24 mouse cellular contexts compared by ENCODE assay signal in the genomic region with DNA sequence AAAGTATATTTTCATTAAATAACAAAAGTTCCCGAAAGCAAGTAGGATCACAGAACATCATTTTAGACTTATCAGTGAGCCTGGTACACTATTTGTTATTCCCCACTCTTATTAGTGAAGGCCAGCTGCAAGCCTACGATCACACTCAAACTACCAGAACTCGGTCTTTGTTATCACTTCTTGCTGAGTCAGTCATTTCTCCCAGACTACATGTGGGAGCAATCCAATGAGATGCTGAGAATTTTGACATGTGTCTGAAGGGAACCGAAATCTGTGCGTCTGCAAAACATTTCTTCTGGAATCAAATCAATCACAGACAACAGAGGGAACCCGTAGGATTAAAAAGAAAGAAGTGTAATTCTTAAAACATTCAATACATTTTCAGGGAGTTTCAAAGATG.
"Had no signal": no experiment of that assay in that cellular context is flagged by ENCODE, and none has a peak within 500 bp of the region (broad histone marks: within the 10 kb centered on the region; RNA-seq: fewer than 3 reads in every experiment).

No protein-coding gene starts in this region.

- H3K4me3 ChIP-seq: heart, adult 2 months; heart, embryonic 13.5 days; heart, embryonic 15.5 days; hindbrain, embryonic 13.5 days; hindbrain, embryonic 15.5 days; kidney, embryonic 15.5 days; limb, embryonic 13.5 days had no signal

- H3K9ac ChIP-seq: heart, embryonic 13.5 days; heart, embryonic 15.5 days; hindbrain, embryonic 13.5 days; hindbrain, embryonic 15.5 days; kidney, embryonic 15.5 days; limb, embryonic 13.5 days had no signal

- H3K27me3 ChIP-seq: heart, embryonic 13.5 days; heart, embryonic 15.5 days; hindbrain, embryonic 13.5 days; hindbrain, embryonic 15.5 days; kidney, embryonic 15.5 days; limb, embryonic 13.5 days had no signal

- H3K36me3 ChIP-seq: heart, embryonic 13.5 days; heart, embryonic 15.5 days; hindbrain, embryonic 13.5 days; hindbrain, embryonic 15.5 days; kidney, embryonic 15.5 days; limb, embryonic 13.5 days had no signal

- H3K4me1 ChIP-seq: heart, embryonic 13.5 days; heart, embryonic 15.5 days; hindbrain, embryonic 13.5 days; hindbrain, embryonic 15.5 days; kidney, embryonic 15.5 days; limb, embryonic 13.5 days had no signal

- H3K4me2 ChIP-seq: heart, embryonic 11.5 days; heart, embryonic 13.5 days; heart, embryonic 15.5 days; hindbrain, embryonic 13.5 days; hindbrain, embryonic 15.5 days; kidney, embryonic 15.5 days; limb, embryonic 13.5 days had no signal

- H3K27ac ChIP-seq: heart, adult 2 months; heart, embryonic 13.5 days; heart, embryonic 15.5 days; hindbrain, embryonic 13.5 days; hindbrain, embryonic 15.5 days; hindbrain, postnatal 0 days; kidney, embryonic 15.5 days; kidney, postnatal 0 days; limb, embryonic 13.5 days had no signal

- H3K9me3 ChIP-seq: heart, embryonic 13.5 days; heart, embryonic 15.5 days; hindbrain, embryonic 13.5 days; hindbrain, embryonic 15.5 days; kidney, embryonic 15.5 days; limb, embryonic 13.5 days had no signal

- ATAC-seq: hindbrain, postnatal 0 days; intestine, embryonic 16.5 days had no signal

- DNase-seq: gastrocnemius, postnatal 14 days; gastrocnemius, postnatal 36 days; heart, adult 11 months; heart, adult 2 months; heart, postnatal 14 days; heart, postnatal 36 days; kidney, adult 11 months; kidney, adult 2 months; kidney, adult 9 months; kidney, postnatal 14 days; kidney, postnatal 36 days; layer of hippocampus, adult 9-11 months; layer of hippocampus, postnatal 36 days; left cerebral cortex, postnatal 4 days had no signal
